Mouse (Mus musculus): ENCODE measurements around the gene Nlk. TPM values are rescaled to one million over a fixed set of nuclear protein-coding genes. Genes with fewer than 3 reads are reported as not detected.
"Not testable (repeated sequence)": the region's sequence is repeated elsewhere in the genome, so short reads cannot be mapped to it uniquely, and the experiment has no call there.

The Nlk gene
- total and polyA plus RNA-seq, 2 experiments from 2014 or later: 13.0 to 19.3 TPM

DNA sequence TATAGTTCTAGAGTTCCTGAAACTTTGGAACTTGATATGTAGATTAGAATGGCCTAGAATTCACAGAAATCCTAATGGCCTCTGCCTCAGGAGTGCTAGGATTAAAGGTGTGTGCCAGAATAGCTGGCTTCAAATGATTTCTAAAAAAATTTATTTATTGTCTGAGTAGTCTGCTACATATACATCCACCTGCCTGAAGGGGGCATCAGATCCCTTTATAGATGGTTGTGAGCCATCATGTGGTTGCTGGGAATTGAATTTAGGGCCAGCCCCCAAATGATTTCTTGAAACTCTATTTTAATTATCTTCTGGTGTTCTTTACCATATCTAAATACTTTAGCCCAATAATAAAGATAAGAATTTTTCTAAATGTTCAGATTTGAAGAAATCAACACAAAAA lies 111.1 kb downstream of the Nlk start:
- no peak overlapping the region for H3K4me2 ChIP-seq (ENCODE audit: low read depth, low read length)
- no peak for ATAC-seq (ENCODE audit: insufficient read depth, low read depth)
- no peak for DNase-seq (ENCODE audit: low spot score)
- H3K9me3 ChIP-seq (replicated peaks; ENCODE audit: control insufficient read depth, low read length): no peaks in the 10 kb centered on the region
- H3K27me3 ChIP-seq (ENCODE audit: control insufficient read depth, insufficient read depth, low read length): no peaks in the 10 kb centered on the region
- H3K4me3 ChIP-seq (ENCODE audit: low read depth, low read length): no peak overlapping the region
- no peak overlapping the region for H3K27ac ChIP-seq (ENCODE audit: low read depth)
- TF ChIP-seq EP300 (IDR thresholded peaks at IDR 0.05; ENCODE audit: low read depth) (no peak), CTCF (IDR thresholded peaks at IDR 0.05; ENCODE audit: low read depth) (no peak)
- H3K4me1 ChIP-seq (ENCODE audit: control insufficient read depth, insufficient read depth): no peaks in the 10 kb centered on the region
- peaks cover 36% of the 10 kb centered on the region for H3K36me3 ChIP-seq (replicated peaks; ENCODE audit: control insufficient read depth, insufficient read depth, low read length)
- H3K9ac ChIP-seq (replicated peaks; ENCODE audit: low read depth, low read length): no peak overlapping the region

- H3K4me1 ChIP-seq (ENCODE audit: control insufficient read depth, insufficient read depth): no peaks in the 10 kb centered on the region
- no peaks in the 10 kb centered on the region for H3K9me3 ChIP-seq (replicated peaks; ENCODE audit: control insufficient read depth, low read length)
- H3K4me3 ChIP-seq (ENCODE audit: low read depth, low read length): no peak overlapping the region
- ATAC-seq (ENCODE audit: insufficient read depth, low read depth): no peak
- no peaks in the 10 kb centered on the region for H3K27me3 ChIP-seq (ENCODE audit: control insufficient read depth, insufficient read depth, low read length)
- DNase-seq (ENCODE audit: low spot score): no peak
- H3K27ac ChIP-seq (ENCODE audit: low read depth): no peak overlapping the region
- no peak for TF ChIP-seq CTCF (IDR thresholded peaks at IDR 0.05; ENCODE audit: low read depth)
- no peak for TF ChIP-seq EP300 (IDR thresholded peaks at IDR 0.05; ENCODE audit: low read depth)
- 62% methylated on average over 6 of the region's 6 CpGs for WGBS
- H3K4me2 ChIP-seq (ENCODE audit: low read depth, low read length): no peak overlapping the region
- H3K9ac ChIP-seq (replicated peaks; ENCODE audit: low read depth, low read length): no peak overlapping the region
- peaks cover 60% of the 10 kb centered on the region for H3K36me3 ChIP-seq (replicated peaks; ENCODE audit: control insufficient read depth, insufficient read depth, low read length)
Measured at GRCm38 (mm10) chr11:78582848-78583247, 114.3 kb downstream of the Nlk start.

DNA sequence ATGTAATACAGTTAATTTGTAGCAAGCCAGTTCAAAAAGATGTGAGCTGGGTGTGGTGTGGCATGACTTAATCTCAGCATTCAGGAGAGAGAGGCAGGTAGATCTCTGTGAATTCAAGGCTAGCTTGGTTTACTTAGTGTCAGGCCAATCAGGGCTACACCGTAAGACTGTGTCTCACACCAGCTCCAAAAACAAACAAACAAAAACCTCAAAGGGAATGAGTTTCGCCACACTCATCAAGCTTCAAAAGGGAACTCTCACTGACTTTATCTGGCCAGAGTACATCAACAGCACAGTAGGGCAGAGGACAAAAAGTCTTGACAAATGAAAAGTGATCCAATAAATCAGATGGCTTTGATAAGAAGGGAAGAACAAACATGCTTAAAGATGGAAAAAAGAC lies 122.2 kb downstream of the Nlk start:
- ATAC-seq (ENCODE audit: insufficient read depth, low read depth) (no peak), DNase-seq (ENCODE audit: low spot score) (no peak)
- Histone ChIP-seq H3K4me2 (ENCODE audit: low read depth, low read length) (no peak overlapping the region), H3K4me3 (ENCODE audit: low read depth, low read length) (no peak overlapping the region), H3K9me3 (replicated peaks; ENCODE audit: control insufficient read depth, low read length) (no peaks in the 10 kb centered on the region), H3K27ac (ENCODE audit: low read depth) (no peak overlapping the region), H3K27me3 (ENCODE audit: control insufficient read depth, insufficient read depth, low read length) (no peaks in the 10 kb centered on the region), H3K36me3 (replicated peaks; ENCODE audit: control insufficient read depth, insufficient read depth, low read length) (peaks cover 70% of the 10 kb centered on the region), H3K9ac (replicated peaks; ENCODE audit: low read depth, low read length) (no peak overlapping the region), H3K4me1 (ENCODE audit: control insufficient read depth, insufficient read depth) (no peaks in the 10 kb centered on the region)
- TF ChIP-seq EP300 (IDR thresholded peaks at IDR 0.05; ENCODE audit: low read depth): no peak
- no peak for TF ChIP-seq CTCF (IDR thresholded peaks at IDR 0.05; ENCODE audit: low read depth)
- 67% methylated on average over 2 of the region's 2 CpGs for WGBS

DNA sequence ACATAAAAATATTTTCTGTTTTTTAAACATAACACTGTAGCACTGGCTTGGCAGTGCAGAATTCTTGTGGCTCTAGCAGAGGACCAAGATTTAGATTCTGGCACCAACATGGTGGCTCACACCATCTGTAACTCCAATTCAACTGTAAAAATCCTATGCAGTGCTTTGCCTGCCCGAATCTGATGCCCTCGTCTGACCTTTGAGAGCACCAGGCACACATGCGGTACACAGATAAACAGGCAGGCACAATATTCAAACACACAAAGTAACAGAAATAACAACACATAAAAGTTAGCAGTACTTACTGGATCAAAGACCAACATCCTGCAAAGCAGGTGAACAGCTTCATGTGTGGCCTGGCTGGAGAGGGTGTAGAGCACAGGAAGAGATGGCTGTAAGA lies 122.6 kb downstream of the Nlk start:
- TF ChIP-seq EP300 (IDR thresholded peaks at IDR 0.05; ENCODE audit: low read depth): no peak
- TF ChIP-seq CTCF (IDR thresholded peaks at IDR 0.05; ENCODE audit: low read depth): no peak
- no peak overlapping the region for H3K4me2 ChIP-seq (ENCODE audit: low read depth, low read length)
- peaks cover 68% of the 10 kb centered on the region for H3K36me3 ChIP-seq (replicated peaks; ENCODE audit: control insufficient read depth, insufficient read depth, low read length)

DNA sequence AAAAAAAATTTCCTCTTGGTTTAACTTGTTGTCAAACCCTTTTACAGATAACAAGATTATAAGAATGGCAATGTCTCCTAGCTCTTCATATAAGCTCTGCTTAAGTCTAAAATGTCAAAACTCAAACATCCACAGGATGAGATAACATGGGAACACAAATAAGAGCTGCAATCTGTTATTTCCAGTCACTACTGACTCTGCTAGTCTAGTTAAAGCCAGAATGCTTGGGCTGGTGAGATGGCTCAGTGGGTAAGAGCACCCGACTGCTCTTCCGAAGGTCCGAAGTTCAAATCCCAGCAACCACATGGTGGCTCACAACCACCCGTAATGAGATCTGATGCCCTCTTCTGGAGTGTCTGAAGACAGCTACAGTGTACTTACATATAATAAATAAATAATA lies 123.1 kb downstream of the Nlk start:
- H3K9ac ChIP-seq (replicated peaks; ENCODE audit: low read depth, low read length); H3K4me1 ChIP-seq (ENCODE audit: control insufficient read depth, insufficient read depth); ATAC-seq (ENCODE audit: insufficient read depth, low read depth); DNase-seq (ENCODE audit: low spot score); H3K27ac ChIP-seq (ENCODE audit: low read depth); H3K9me3 ChIP-seq (replicated peaks; ENCODE audit: control insufficient read depth, low read length); H3K27me3 ChIP-seq (ENCODE audit: control insufficient read depth, insufficient read depth, low read length); H3K4me2 ChIP-seq (ENCODE audit: low read depth, low read length); H3K4me3 ChIP-seq (ENCODE audit: low read depth, low read length): not testable (repeated sequence)
- 98% methylated on average over 3 of the region's 4 CpGs for WGBS
- H3K36me3 ChIP-seq (replicated peaks; ENCODE audit: control insufficient read depth, insufficient read depth, low read length): peaks cover 67% of the 10 kb centered on the region

More for the DNA sequence above, 122.6 kb downstream of the Nlk start:
- DNase-seq (ENCODE audit: low spot score): no peak
- 83% methylated on average over 3 of the region's 3 CpGs for WGBS
- Histone ChIP-seq H3K27ac (ENCODE audit: low read depth) (no peak overlapping the region), H3K9ac (replicated peaks; ENCODE audit: low read depth, low read length) (no peak overlapping the region), H3K27me3 (ENCODE audit: control insufficient read depth, insufficient read depth, low read length) (no peaks in the 10 kb centered on the region), H3K4me3 (ENCODE audit: low read depth, low read length) (no peak overlapping the region), H3K4me1 (ENCODE audit: control insufficient read depth, insufficient read depth) (no peaks in the 10 kb centered on the region), H3K9me3 (replicated peaks; ENCODE audit: control insufficient read depth, low read length) (no peaks in the 10 kb centered on the region)
- no peak for ATAC-seq (ENCODE audit: insufficient read depth, low read depth)

DNA sequence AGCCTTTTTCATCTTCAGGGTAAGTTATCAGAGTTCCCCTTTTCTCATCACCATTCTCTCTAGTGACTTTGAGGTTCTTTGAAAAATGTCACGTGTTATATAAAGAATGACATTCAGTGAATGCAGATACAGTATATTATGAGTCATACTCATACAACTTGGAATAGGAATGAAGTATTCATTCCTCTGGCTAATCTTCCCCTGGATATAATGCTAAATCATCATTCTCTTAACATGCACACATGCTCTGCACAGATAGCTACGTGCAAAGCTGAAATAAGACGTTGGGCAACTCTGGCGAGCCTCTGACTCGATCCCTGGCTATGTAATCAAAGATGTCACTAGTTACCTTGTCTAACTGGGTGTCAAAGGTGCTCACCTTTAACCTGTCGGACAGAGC lies 125.3 kb downstream of the Nlk start:
- 81% methylated on average over 6 of the region's 6 CpGs for WGBS
- H3K27me3 ChIP-seq (ENCODE audit: control insufficient read depth, insufficient read depth, low read length): no peaks in the 10 kb centered on the region
- ATAC-seq (ENCODE audit: insufficient read depth, low read depth) (no peak), DNase-seq (ENCODE audit: low spot score) (no peak)
- no peak for TF ChIP-seq CTCF (IDR thresholded peaks at IDR 0.05; ENCODE audit: low read depth)
- no peak for TF ChIP-seq EP300 (IDR thresholded peaks at IDR 0.05; ENCODE audit: low read depth)
- H3K4me2 ChIP-seq (ENCODE audit: low read depth, low read length): no peak overlapping the region
- H3K4me1 ChIP-seq (ENCODE audit: control insufficient read depth, insufficient read depth): no peaks in the 10 kb centered on the region
- no peak overlapping the region for H3K9ac ChIP-seq (replicated peaks; ENCODE audit: low read depth, low read length)
- no peak overlapping the region for H3K4me3 ChIP-seq (ENCODE audit: low read depth, low read length)
- H3K27ac ChIP-seq (ENCODE audit: low read depth): no peak overlapping the region
- H3K9me3 ChIP-seq (replicated peaks; ENCODE audit: control insufficient read depth, low read length): no peaks in the 10 kb centered on the region
- peaks cover 51% of the 10 kb centered on the region for H3K36me3 ChIP-seq (replicated peaks; ENCODE audit: control insufficient read depth, insufficient read depth, low read length)

Measured in heart, postnatal 0 days (tissue).